Mouse (Mus musculus): ENCODE results near the gene Ccn1. TPM values are rescaled to one million over a fixed set of nuclear protein-coding genes. Genes with fewer than 3 reads are reported as not detected.

The Ccn1 gene
- polyA plus RNA-seq, 1 experiment from 2014 or later, result 3.5 TPM

GRCm38 (mm10) chr3:145624786-145625185 is 25.0 kb downstream of the Ccn1 start:
- Histone ChIP-seq H3K36me3 (replicated peaks; ENCODE audit: insufficient read depth, low read length) (no peaks in the 10 kb centered on the region), H3K9ac (replicated peaks) (no peak overlapping the region), H3K4me1 (ENCODE audit: insufficient read depth) (peaks cover 5% of the 10 kb centered on the region; the same call in 1 of the 2 replicates), H3K4me2 (ENCODE audit: low read depth, low read length) (no peak overlapping the region), H3K27me3 (ENCODE audit: insufficient read depth, low read length) (no peaks in the 10 kb centered on the region), H3K9me3 (ENCODE audit: low read length) (no peaks in the 10 kb centered on the region), H3K4me3 (ENCODE audit: low read depth, low read length) (no peak overlapping the region), H3K27ac (ENCODE audit: low read depth) (no peak overlapping the region)
- ATAC-seq (no peak), DNase-seq (no peak)
- WGBS (ENCODE audit: insufficient replicate concordance), result 72% methylated on average over 4 of the region's 4 CpGs
- no peak for TF ChIP-seq EP300 (IDR thresholded peaks at IDR 0.05; ENCODE audit: low read depth)
- TF ChIP-seq CTCF (IDR thresholded peaks at IDR 0.05; ENCODE audit: low read depth), result no peak

DNA sequence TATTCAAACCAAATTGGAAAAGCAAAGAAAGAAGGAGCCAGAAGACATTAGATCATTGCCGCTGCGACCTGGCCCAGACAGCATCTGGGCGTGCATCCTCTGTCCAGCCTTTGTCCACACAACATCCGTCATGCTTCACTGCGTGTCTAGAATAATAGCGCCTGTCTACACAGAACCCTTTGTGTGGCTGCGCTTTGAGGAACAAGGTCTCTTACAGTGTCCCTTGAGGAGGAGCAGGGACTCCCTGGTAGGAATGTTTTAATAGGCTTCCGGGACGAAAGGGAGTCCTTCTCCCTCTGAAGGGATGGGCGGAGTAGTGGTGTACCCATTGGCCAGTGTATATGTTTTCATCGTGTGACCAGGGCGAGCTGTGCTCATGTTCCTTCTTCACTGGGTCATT is 26.7 kb downstream of the Ccn1 start:
- DNase-seq (no peak), ATAC-seq (no peak)
- Histone ChIP-seq H3K4me2 (ENCODE audit: low read depth, low read length) (no peak overlapping the region), H3K9ac (replicated peaks) (no peak overlapping the region), H3K4me1 (ENCODE audit: insufficient read depth) (peaks cover 5% of the 10 kb centered on the region; the same call in 1 of the 2 replicates), H3K27ac (ENCODE audit: low read depth) (no peak overlapping the region), H3K36me3 (replicated peaks; ENCODE audit: insufficient read depth, low read length) (no peaks in the 10 kb centered on the region), H3K27me3 (ENCODE audit: insufficient read depth, low read length) (no peaks in the 10 kb centered on the region), H3K4me3 (ENCODE audit: low read depth, low read length) (no peak overlapping the region), H3K9me3 (ENCODE audit: low read length) (no peaks in the 10 kb centered on the region)
- TF ChIP-seq CTCF (IDR thresholded peaks at IDR 0.05; ENCODE audit: low read depth), result no peak
- TF ChIP-seq EP300 (IDR thresholded peaks at IDR 0.05; ENCODE audit: low read depth), result no peak
- WGBS (ENCODE audit: insufficient replicate concordance), result 79% methylated on average over 12 of the region's 12 CpGs

DNA sequence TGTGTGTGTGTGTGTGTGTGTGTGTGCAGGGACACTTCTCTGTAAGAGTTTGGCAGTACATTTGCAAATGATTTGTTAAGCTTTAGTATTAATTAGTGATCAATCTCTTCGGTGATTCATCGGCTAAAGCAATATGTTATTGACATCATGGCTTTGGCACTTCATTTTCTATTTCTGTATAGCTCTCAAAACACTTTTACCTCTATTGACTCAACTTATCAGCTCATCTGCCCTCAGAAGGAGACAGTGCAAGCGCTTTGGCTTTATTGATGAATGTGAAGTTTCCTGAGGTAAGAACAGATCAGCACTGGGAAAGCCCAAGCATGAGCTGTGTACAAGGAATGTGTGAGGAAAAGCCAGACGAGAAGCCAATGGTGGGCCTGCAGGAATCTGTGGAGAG is 28.6 kb downstream of the Ccn1 start:
- no peak for DNase-seq
- H3K36me3 ChIP-seq (replicated peaks; ENCODE audit: insufficient read depth, low read length), result no peaks in the 10 kb centered on the region
- no peak overlapping the region for H3K4me3 ChIP-seq (ENCODE audit: low read depth, low read length)
- 61% methylated on average over 4 of the region's 4 CpGs for WGBS (ENCODE audit: insufficient replicate concordance)
- H3K27me3 ChIP-seq (ENCODE audit: insufficient read depth, low read length), result no peaks in the 10 kb centered on the region
- no peak for ATAC-seq
- H3K27ac ChIP-seq (ENCODE audit: low read depth), result no peak overlapping the region
- H3K9ac ChIP-seq (replicated peaks), result no peak overlapping the region
- TF ChIP-seq EP300 (IDR thresholded peaks at IDR 0.05; ENCODE audit: low read depth), result no peak
- TF ChIP-seq CTCF (IDR thresholded peaks at IDR 0.05; ENCODE audit: low read depth), result no peak
- no peak overlapping the region for H3K4me2 ChIP-seq (ENCODE audit: low read depth, low read length)
- peaks cover 5% of the 10 kb centered on the region; the same call in 1 of the 2 replicates for H3K4me1 ChIP-seq (ENCODE audit: insufficient read depth)
- H3K9me3 ChIP-seq (ENCODE audit: low read length), result no peaks in the 10 kb centered on the region

- Histone ChIP-seq H3K4me3 (ENCODE audit: low read depth, low read length) (no peak overlapping the region), H3K9ac (replicated peaks) (no peak overlapping the region), H3K27me3 (ENCODE audit: insufficient read depth, low read length) (no peaks in the 10 kb centered on the region), H3K36me3 (replicated peaks; ENCODE audit: insufficient read depth, low read length) (no peaks in the 10 kb centered on the region), H3K4me1 (ENCODE audit: insufficient read depth) (no peaks in the 10 kb centered on the region), H3K4me2 (ENCODE audit: low read depth, low read length) (no peak overlapping the region), H3K9me3 (ENCODE audit: low read length) (no peaks in the 10 kb centered on the region), H3K27ac (ENCODE audit: low read depth) (no peak overlapping the region)
- no peak for ATAC-seq
- TF ChIP-seq CTCF (IDR thresholded peaks at IDR 0.05; ENCODE audit: low read depth), result no peak
- TF ChIP-seq EP300 (IDR thresholded peaks at IDR 0.05; ENCODE audit: low read depth), result no peak
- WGBS (ENCODE audit: insufficient replicate concordance), result 85% methylated on average over 17 of the region's 17 CpGs
- DNase-seq, result no peak
Measured at GRCm38 (mm10) chr3:145619621-145620365, 30.0 kb downstream of the Ccn1 start.

DNA sequence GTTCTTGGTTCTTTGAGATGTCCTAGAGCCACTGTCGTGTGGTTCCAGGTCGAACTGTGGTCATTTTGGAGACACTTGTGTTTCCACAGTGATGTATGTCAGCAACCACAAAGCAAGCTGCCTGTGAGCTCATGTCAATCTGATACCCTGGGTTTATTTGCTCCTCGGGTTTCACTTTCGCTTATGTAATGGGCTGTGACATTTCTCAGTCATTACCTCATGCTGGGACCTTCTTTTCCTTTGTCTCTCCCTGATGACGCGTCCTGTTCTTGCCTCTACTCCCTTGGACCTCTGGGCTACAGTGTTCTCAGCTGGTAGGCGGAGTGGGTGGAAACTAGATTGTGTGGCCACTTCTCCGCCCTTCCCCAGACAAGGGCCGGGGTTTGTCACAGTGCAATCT is 31.5 kb downstream of the Ccn1 start:
- WGBS (ENCODE audit: insufficient replicate concordance), result 43% methylated on average over 9 of the region's 9 CpGs
- no peaks in the 10 kb centered on the region for H3K4me1 ChIP-seq (ENCODE audit: insufficient read depth)

GRCm38 (mm10) chr3:145614362-145615115 is 35.2 kb downstream of the Ccn1 start:
- no peak for DNase-seq
- H3K4me1 ChIP-seq (ENCODE audit: insufficient read depth), result no peaks in the 10 kb centered on the region
- H3K9ac ChIP-seq (replicated peaks), result no peak overlapping the region
- peak overlapping the region; percentile 22; the same call in 1 of the 2 replicates for H3K4me2 ChIP-seq (ENCODE audit: low read depth, low read length)
- H3K27ac ChIP-seq (ENCODE audit: low read depth), result no peak overlapping the region
- H3K9me3 ChIP-seq (ENCODE audit: low read length), result no peaks in the 10 kb centered on the region
- 21% methylated on average over 17 of the region's 17 CpGs for WGBS (ENCODE audit: insufficient replicate concordance)
- H3K27me3 ChIP-seq (ENCODE audit: insufficient read depth, low read length), result no peaks in the 10 kb centered on the region
- H3K36me3 ChIP-seq (replicated peaks; ENCODE audit: insufficient read depth, low read length), result no peaks in the 10 kb centered on the region
- no peak for ATAC-seq
- H3K4me3 ChIP-seq (ENCODE audit: low read depth, low read length), result no peak overlapping the region
- TF ChIP-seq EP300 (IDR thresholded peaks at IDR 0.05; ENCODE audit: low read depth), result no peak
- TF ChIP-seq CTCF (IDR thresholded peaks at IDR 0.05; ENCODE audit: low read depth), result no peak

More for the DNA sequence above, 31.5 kb downstream of the Ccn1 start:
- TF ChIP-seq CTCF (IDR thresholded peaks at IDR 0.05; ENCODE audit: low read depth) (no peak), EP300 (IDR thresholded peaks at IDR 0.05; ENCODE audit: low read depth) (no peak)
- DNase-seq (no peak), ATAC-seq (peak; percentile 54)
- Histone ChIP-seq H3K9me3 (ENCODE audit: low read length) (no peaks in the 10 kb centered on the region), H3K4me3 (ENCODE audit: low read depth, low read length) (no peak overlapping the region), H3K9ac (replicated peaks) (no peak overlapping the region), H3K4me2 (ENCODE audit: low read depth, low read length) (no peak overlapping the region), H3K36me3 (replicated peaks; ENCODE audit: insufficient read depth, low read length) (no peaks in the 10 kb centered on the region), H3K27me3 (ENCODE audit: insufficient read depth, low read length) (no peaks in the 10 kb centered on the region), H3K27ac (ENCODE audit: low read depth) (no peak overlapping the region)

Measured in liver, postnatal 0 days (tissue).